Mouse (Mus musculus) CH12.LX (cell line): ENCODE measurements around the gene Prkx.
A peak's percentile ranks its signal among the peaks of the same experiment; 100 is the strongest.

Source experiments
- CTCF ChIP-seq, 2 experiments: IDR thresholded peaks in 1 of 2; conservative IDR thresholded peaks in 1 of 2; 2 replicates each; pipeline ENCODE4 v1.5.1; 2011 to 2012; ENCODE audit warnings: low read depth in 2 of 2, low read length in 2 of 2, improper control_type of control experiment in 1 of 2, inconsistent platforms in 1 of 2, mild to moderate bottlenecking in 1 of 2, moderate library complexity in 1 of 2
- GABPA ChIP-seq: IDR thresholded peaks from 2 replicates; pipeline ENCODE4 v1.6.1; 2012; ENCODE audit warnings: low read depth, low read length, improper control_type of control experiment, inconsistent platforms; ENCODE audit not compliant: insufficient replicate concordance
- IRF4 ChIP-seq: IDR thresholded peaks from 2 replicates; pipeline ENCODE4 v1.6.1; 2014; ENCODE audit warnings: low read depth, mild to moderate bottlenecking, inconsistent platforms, low read length, improper control_type of control experiment
- KAT2A ChIP-seq: IDR thresholded peaks from 2 replicates; pipeline ENCODE4 v1.6.1; 2012; ENCODE audit warnings: low read length, improper control_type of control experiment, inconsistent platforms; ENCODE audit not compliant: insufficient replicate concordance
- MAX ChIP-seq: IDR thresholded peaks from 2 replicates; pipeline ENCODE4 v1.6.1; 2011; ENCODE audit warnings: low read length, improper control_type of control experiment
- MEF2A ChIP-seq: IDR thresholded peaks from 2 replicates; pipeline ENCODE4 v1.6.1; 2014; ENCODE audit warnings: low read depth, mild to moderate bottlenecking, inconsistent platforms, low read length, improper control_type of control experiment, borderline replicate concordance
- POLR2A ChIP-seq: IDR thresholded peaks from 2 replicates; pipeline ENCODE4 v1.6.1; 2011; ENCODE audit warnings: low read depth, mild to moderate bottlenecking, improper control_type of control experiment, low read length
- POLR2AphosphoS2 ChIP-seq: IDR thresholded peaks from 2 replicates; pipeline ENCODE4 v1.6.1; 2011; ENCODE audit warnings: low read depth, low read length, improper control_type of control experiment
- SIN3A ChIP-seq: IDR thresholded peaks from 2 replicates; pipeline ENCODE4 v1.6.1; 2012; ENCODE audit warnings: low read length, improper control_type of control experiment, inconsistent platforms
- SMC3 ChIP-seq: IDR thresholded peaks from 2 replicates; pipeline ENCODE4 v1.6.1; 2011; ENCODE audit warnings: low read depth, low read length, improper control_type of control experiment
- TBP ChIP-seq: conservative IDR thresholded peaks from 2 replicates; pipeline ENCODE4 v1.6.1; 2011; ENCODE audit warnings: low read depth, low read length, improper control_type of control experiment
- TCF12 ChIP-seq: IDR thresholded peaks from 2 replicates; pipeline ENCODE4 v1.6.1; 2014; ENCODE audit warnings: low read depth, mild to moderate bottlenecking, inconsistent platforms, low read length, improper control_type of control experiment
- USF2 ChIP-seq: conservative IDR thresholded peaks from 2 replicates; pipeline ENCODE4 v1.6.1; 2011; ENCODE audit warnings: low read depth, low read length, improper control_type of control experiment

DNA sequence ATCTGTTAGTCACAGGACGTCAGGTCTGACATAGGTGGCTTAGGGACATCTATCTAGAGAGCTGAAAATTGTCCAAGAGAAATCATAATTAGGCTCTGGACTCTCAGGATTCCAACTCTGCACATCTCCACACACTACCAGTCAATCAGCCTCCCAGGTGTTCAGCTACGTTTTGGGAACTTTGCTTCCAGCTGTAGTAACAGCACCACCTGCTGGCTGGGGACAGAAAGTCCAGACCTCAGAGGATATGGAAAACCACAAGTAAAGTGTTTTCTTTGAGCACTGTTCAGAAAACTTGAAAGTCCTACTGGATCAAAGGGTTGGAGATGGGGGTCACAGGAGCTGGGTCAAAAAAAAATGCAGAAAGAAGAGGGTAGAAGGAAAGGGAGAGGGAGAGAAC, 12.5 kb upstream of the Prkx start:
- TF ChIP-seq SIN3A: 0 out of 2 replicates have a peak, but pooled peaks have one; percentile 24
- 0 out of 2 replicates have a peak, but pooled peaks have one; percentile 20 for TF ChIP-seq IRF4
- peak; percentile 42 to 83; a peak in 3 of 4 replicates for TF ChIP-seq CTCF (conservative IDR thresholded peaks at IDR 0.05 in 1 of 2, IDR thresholded peaks at IDR 0.05 in 1 of 2; ENCODE audit: low read depth in 2 of 2, low read length in 2 of 2)
- TF ChIP-seq SMC3: peak; percentile 86
- no peak for TF ChIP-seq POLR2AphosphoS2
- TF ChIP-seq TCF12: 0 out of 2 replicates have a peak, but pooled peaks have one; percentile 31
- no peak for TF ChIP-seq POLR2A
- no peak for TF ChIP-seq GABPA
- peak; percentile 32; the same call in 1 of the 2 replicates for TF ChIP-seq MEF2A
- no peak for TF ChIP-seq MAX
- TF ChIP-seq TBP: no peak
- TF ChIP-seq KAT2A: no peak
- no peak for TF ChIP-seq USF2
